Mouse (Mus musculus) MEL (cell line): ENCODE data around the gene Aoah.

Source experiments
- CHD1 ChIP-seq: IDR thresholded peaks from 2 replicates; pipeline ENCODE4 v1.6.1; 2012; ENCODE audit warnings: low read depth, mild to moderate bottlenecking, inconsistent platforms, low read length, improper control_type of control experiment
- CHD2 ChIP-seq: IDR thresholded peaks from 2 replicates; pipeline ENCODE4 v1.6.1; 2011; ENCODE audit warnings: low read length, improper control_type of control experiment
- CTCF ChIP-seq, 3 experiments: IDR thresholded peaks in 2 of 3; conservative IDR thresholded peaks in 1 of 3; 2 replicates each; pipeline ENCODE4 v1.5.1; 2011 to 2012; ENCODE audit warnings: low read length in 3 of 3, low read depth in 2 of 3, mild to moderate bottlenecking in 2 of 3, improper control_type of control experiment in 1 of 3, inconsistent platforms in 1 of 3, mixed read lengths in 1 of 3, moderate library complexity in 1 of 3; ENCODE audit not compliant: control insufficient read depth in 1 of 3, insufficient read depth in 1 of 3, poor library complexity in 1 of 3, severe bottlenecking in 1 of 3
- E2F4 ChIP-seq: IDR thresholded peaks from 2 replicates; pipeline ENCODE4 v1.6.1; 2011; ENCODE audit warnings: low read depth, low read length, improper control_type of control experiment, borderline replicate concordance
- EP300 ChIP-seq, 2 experiments: IDR thresholded peaks; 2 replicates each; pipeline ENCODE4 v1.6.1; 2011; ENCODE audit warnings: improper control_type of control experiment in 2 of 2, low read length in 2 of 2, low read depth in 1 of 2, mild to moderate bottlenecking in 1 of 2
- HCFC1 ChIP-seq: IDR thresholded peaks from 2 replicates; pipeline ENCODE4 v1.6.1; 2012; ENCODE audit warnings: low read depth, mild to moderate bottlenecking, inconsistent platforms, low read length, improper control_type of control experiment, moderate library complexity
- JUND ChIP-seq: IDR thresholded peaks from 2 replicates; pipeline ENCODE4 v1.6.1; 2011; ENCODE audit warnings: low read depth, mild to moderate bottlenecking, improper control_type of control experiment, low read length
- MAFK ChIP-seq: IDR thresholded peaks from 2 replicates; pipeline ENCODE4 v1.6.1; 2011; ENCODE audit warnings: low read depth, mild to moderate bottlenecking, low read length, improper control_type of control experiment, borderline replicate concordance
- POLR2AphosphoS2 ChIP-seq: IDR thresholded peaks from 2 replicates; pipeline ENCODE4 v1.6.1; 2011; ENCODE audit warnings: low read length, improper control_type of control experiment
- RAD21 ChIP-seq: IDR thresholded peaks from 2 replicates; pipeline ENCODE4 v1.6.1; 2011; ENCODE audit warnings: mild to moderate bottlenecking, low read depth, low read length, improper control_type of control experiment
- SMC3 ChIP-seq: IDR thresholded peaks from 2 replicates; pipeline ENCODE4 v1.6.1; 2011; ENCODE audit warnings: low read depth, low read length, improper control_type of control experiment
- ZC3H11A ChIP-seq: IDR thresholded peaks from 2 replicates; pipeline ENCODE4 v1.6.1; 2012; ENCODE audit warnings: low read depth, mild to moderate bottlenecking, inconsistent platforms, low read length, improper control_type of control experiment

DNA sequence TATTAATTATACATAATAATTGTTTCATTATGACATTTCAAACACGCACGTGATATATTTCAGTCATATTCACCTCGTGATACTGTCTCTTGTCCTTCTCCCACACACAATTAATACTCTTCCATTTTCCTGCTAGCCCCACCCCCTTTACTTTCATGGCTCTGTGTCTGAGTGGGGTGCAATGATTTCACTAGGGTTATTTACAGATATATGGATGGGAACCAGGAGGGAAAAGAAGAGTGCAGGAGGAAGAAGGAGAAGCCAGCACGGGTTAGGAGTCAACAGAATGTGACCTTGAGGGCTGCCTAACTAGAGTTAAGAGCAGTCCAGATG lies 212.4 kb downstream of the Aoah start:
- TF ChIP-seq E2F4 (no peak), CHD2 (no peak), MAFK (no peak), CTCF (IDR thresholded peaks at IDR 0.05 in 2 of 3, conservative IDR thresholded peaks at IDR 0.05 in 1 of 3; ENCODE audit: control insufficient read depth in 1 of 3, insufficient read depth in 1 of 3, low read depth in 2 of 3, low read length in 3 of 3, poor library complexity in 1 of 3, severe bottlenecking in 1 of 3) (no peak), HCFC1 (no peak), EP300 (IDR thresholded peaks at IDR 0.05; ENCODE audit: low read depth in 1 of 2, low read length in 2 of 2) (no peak), JUND (no peak), POLR2AphosphoS2 (no peak), CHD1 (no peak), ZC3H11A (no peak), SMC3 (no peak), RAD21 (no peak)
